Mouse (Mus musculus) liver, embryonic 18 days (tissue): Measurements from ENCODE around the gene Gm21900. TPM values are rescaled to one million over a fixed set of nuclear protein-coding genes. Genes with fewer than 3 reads are reported as not detected.

Experiments used
- polyA plus RNA-seq: library from polyadenylated mRNA; depleted of rRNA; stranded (reverse); fragments of >200 nt; gene quantifications from 2 replicates; pipeline ENCODE4 v1.2.3, GENCODE M21; 2012; rRNA removed

The Gm21900 gene
- not detected in 2 replicates for polyA plus RNA-seq

GRCm38 (mm10) chrY:10616061-10616460 is at the start of gene Gm21900:
Gene Gm21900, plus strand, starts transcription at chrY:10616361.

Other genes with a start within 250 kb of the Gm21900 start
- gene Gm28510, start 203.6 kb upstream of the Gm21900 start, polyA plus RNA-seq, result not detected in 2 replicates
- gene Gm20737, start 80.3 kb upstream of the Gm21900 start, polyA plus RNA-seq, result not detected in 2 replicates
- gene Gm21775, start 62.9 kb upstream of the Gm21900 start, polyA plus RNA-seq, result not detected in 2 replicates
- gene Gm20777, start 136.1 kb downstream of the Gm21900 start, polyA plus RNA-seq, result not detected in 2 replicates